Mouse (Mus musculus) gastrocnemius, adult 18-20 months (tissue): ENCODE results near the gene Myo1g. TPM values are rescaled to one million over a fixed set of nuclear protein-coding genes. Genes with fewer than 3 reads are reported as not detected.
"Not testable (repeated sequence)": the region's sequence is repeated elsewhere in the genome, so short reads cannot be mapped to it uniquely, and the experiment has no call there.

Source experiments
- DNase-seq: peaks from one replicate; pipeline ENCODE4 v3.0.0; 2021; ENCODE audit warnings: low spot score
- total RNA-seq, 2 experiments: library from RNA; stranded (reverse); gene quantifications; 2 replicates each; pipeline ENCODE4 v1.2.3; 2021

Gene Myo1g
- total RNA-seq, 2 experiments from 2014 or later: 0.45 to 0.80 TPM

DNA sequence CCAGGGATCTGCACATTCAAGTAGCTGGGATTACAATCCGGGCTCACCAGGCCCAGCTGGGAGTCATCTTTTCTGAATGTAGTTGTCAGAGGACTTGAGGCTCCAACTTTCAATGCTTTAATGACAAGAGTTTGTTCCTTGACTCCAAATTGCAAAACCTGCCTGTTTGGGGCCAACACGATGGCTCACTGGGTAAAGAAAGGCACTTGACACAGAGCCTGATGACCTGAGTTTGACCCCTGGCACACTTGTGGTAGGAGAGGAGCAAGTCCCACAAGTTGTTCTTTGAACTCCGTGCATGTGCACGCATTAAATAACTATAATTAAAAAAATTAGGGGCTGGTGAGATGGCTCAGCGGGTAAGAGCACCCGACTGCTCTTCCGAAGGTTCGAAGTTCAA lies 9.2 kb upstream of the Myo1g start:
- no peak for DNase-seq

DNA sequence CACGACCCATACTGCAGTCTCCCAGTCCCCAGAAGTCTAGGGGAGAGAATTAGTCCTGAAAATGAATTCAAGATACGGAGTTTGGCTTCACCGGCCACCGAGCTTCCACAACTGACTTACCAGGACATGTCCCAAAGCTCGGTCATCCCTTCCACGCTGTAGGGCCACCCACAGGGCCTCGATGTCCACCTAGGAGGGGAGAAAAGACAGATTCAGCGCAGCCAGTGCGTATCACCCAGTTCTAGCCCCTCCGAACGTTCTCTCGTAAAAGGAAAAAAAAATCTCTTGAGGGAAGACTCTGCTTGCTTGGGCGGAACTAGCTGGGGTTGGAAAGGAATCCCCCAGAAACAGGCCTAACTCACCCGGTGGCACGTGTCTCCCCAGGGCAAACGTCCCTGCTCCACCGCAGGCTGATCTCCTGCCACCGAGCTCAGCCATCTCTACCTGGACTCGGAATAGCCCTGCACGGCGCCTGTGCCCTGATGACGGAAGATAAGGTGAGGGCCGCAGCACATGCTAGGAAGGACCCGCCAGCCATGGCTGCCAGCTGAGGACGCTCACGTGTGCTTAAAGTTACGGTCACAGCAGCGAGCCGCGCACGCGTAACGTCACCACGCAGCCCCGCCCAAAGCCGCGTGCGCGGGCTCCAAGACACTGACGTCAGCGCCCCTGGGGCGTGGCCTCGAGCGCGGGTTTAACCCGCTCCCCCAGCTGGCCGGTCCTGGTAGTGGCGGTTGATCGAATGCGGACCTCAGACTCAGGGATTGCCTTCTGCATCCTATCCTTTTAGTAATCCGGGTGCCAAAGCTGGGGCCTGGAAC lies 7.6 kb upstream of the Myo1g start:
- DNase-seq: peak; percentile 97

DNA sequence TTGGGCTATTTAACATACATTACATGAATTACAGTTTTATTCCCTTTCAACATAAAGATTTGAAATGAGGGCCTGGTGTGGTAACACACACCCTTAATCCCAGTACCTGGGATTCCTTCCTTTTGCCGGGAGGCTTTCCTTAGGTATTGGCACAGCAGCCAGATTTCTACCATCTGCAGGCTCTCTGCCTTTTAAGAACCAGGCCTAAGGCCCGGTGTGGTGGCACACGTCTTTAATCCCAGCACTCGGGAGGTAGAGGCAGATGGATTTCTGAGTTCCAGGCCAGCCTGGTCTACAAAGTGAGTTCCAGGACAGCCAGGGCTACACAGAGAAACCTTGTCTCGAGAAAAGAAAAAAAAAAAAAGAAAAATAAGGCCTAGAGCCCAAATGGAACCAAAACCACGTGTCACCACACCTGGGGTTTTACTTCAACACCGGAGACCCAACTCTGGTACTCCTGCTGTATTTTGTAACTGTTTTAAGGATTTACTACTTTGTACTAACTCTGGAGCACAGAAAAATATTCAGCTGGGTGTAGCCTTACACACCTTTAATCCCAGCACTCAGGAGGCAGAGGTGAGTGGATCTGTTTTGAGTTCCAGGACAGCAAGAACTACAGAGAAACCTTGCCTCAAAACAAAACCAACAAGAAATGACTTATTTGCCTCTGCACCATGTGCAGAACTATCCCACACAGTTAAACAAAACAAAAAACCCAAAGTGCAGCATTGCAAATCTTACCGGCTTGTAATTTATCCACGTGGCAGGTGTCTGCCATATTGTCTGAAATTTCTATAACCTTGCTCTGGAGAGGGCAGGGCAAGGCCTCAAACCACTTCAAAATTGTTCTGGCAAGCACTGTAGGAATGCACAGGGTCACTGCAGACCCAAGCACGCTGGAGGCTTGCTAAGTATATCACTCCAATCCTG lies 6.8 kb upstream of the Myo1g start:
- no peak for DNase-seq

DNA sequence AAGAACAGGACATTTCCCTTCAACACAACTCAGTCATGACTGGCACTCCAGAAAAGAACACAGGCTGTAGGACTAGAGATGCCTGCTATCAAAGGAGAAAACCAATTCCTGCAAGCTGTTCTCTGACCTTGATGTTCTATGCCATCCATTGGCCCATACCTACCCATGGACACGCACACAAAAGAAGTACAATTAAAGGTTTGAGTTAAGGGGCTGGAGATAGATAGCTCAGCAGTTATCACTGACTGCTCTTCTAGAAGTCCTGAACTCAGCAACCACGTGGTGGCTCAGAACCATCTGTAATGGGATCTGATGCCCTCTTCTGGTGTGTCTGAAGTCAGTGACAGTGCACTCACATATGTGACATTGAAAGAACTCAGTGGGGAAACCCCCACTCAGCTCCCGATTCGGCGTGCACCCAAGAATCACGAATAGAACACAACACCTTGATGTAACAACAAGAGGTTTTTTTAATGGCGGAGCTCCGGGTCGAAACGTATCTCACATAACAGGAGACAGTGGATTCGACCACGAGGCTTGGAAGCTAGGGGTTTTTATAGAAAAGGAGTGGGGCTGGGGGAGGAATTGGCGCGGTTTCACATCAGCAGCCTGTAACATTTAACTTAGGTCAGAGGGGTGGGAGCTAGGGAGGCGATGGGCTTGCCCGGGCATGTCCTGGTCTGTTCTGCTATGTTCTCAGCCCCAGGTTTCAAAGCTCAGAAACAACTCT lies 5.9 kb upstream of the Myo1g start:
- not testable (repeated sequence) for DNase-seq

DNA sequence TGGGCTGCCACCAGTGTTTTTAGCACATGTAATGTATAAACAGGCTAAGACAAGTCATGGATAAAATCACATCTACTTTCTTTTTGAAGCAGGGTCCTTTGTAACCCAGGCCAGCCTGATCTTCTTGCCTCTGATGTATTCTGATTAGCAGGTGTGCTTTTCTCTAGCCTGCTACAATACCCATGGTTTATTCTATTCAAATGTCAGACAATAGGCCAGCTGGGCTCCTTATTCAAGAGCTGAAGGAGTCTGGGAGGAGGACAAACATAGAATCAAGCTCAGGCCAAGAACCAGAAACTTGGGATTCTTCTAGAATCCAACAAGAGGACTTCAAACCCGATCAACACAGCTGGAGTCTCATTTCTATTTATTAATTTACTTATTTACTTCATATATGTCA lies 4.5 kb upstream of the Myo1g start:
- no peak for DNase-seq

DNA sequence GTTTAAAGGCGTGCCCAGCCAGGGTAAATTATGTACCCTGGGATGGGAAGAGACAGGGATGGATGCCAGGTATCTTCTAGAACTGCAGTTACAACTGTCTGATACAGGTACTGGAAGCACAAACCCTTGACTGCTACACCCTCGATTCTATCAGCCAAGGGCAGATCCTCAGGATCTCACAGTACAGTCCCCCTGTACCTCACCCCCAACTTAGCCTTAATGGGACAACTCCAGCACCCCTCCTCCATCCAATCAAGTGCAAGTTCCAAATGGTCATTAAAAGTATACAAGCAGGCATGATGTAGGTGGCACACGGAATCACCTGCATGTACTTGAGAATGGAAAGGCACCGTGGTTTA lies 4.1 kb upstream of the Myo1g start:
- no peak for DNase-seq

DNA sequence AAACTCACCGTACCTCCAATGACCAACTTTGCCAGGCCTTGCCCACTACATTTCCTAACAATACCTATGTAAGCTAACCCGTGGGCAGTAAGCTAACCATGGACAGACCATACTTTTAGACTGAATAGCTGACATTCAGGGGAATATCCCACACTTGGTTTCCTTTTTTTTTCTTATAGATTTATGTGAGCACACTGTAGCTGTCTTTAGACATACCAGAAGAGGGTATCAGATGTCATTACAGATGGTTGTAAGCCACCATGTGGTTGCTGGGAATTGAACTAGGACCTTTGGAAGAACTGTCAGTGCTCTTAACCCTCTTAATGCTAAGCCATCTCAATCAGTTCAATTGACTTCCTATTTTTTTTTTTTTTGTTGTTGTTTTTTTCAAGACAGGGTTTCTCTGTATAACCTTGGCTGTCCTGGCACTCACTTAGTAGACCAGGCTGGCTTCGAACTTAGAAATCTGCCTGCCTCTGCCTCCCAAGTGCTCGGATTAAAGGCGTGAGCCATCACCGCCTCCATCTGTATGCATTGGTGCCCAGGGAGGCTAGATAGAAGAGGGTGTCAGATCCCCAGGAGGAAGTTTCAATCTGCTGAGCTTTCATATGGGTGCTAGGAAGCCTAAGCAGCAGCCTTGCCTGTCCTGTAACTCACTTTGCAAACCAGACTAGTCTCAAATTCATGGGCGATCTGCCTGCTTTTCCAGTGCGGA lies 3.6 kb upstream of the Myo1g start:
- no peak for DNase-seq

DNA sequence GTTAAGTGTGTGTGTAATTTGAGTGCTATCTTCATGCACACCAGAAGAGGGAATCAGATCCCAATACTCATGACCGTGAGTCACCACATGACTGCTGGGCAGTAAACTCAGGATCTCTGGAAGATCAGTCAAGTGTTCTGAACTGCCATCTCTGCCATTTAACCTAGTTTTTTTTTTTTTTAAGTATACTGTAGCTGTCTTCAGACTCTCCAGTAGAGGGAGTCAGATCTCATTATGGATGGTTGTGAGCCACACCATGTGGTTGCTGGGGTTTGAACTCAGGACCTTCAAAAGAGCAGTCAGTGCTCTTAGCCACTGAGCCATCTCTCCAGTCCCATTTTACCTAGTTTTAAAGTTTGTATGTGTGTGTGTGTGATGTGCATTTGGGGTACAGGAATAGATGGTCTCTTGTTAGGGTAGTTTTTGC lies 2.9 kb upstream of the Myo1g start:
- no peak for DNase-seq

DNA sequence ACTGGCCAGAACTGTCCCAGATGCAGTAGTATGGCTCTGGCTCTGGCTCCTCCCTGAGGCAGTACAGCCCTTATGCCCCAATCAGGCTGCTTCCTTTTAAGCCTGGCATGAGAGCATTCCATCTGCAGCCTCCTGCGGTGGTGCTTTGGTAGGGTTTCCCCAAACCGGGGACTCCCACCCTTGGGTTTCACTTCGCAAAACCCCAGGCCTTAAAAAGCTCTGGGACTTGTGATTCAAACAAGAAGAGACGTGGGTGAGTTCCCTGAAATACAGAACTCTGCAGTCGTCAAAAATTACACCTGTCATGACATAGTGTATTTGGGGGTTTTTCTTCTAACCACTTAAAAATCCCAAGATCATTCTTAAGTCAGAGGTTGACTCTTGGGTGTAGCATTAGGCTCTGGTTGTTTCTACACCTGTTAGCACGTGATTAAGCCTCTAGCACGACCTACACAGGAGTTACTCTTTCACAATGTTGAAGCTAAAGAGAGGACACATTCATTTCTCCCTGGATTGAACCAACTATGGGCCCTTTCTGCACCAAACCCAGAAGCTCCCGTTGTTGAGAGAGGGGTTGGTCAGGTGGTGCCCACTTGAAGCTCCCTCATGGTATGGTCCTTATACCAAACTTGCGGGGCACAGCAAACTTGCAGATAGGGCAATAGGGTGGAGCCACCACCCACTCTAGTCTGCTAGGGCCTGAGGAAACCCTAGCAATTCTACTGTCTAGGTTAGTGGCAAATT lies 2.2 kb upstream of the Myo1g start:
- DNase-seq: no peak

DNA sequence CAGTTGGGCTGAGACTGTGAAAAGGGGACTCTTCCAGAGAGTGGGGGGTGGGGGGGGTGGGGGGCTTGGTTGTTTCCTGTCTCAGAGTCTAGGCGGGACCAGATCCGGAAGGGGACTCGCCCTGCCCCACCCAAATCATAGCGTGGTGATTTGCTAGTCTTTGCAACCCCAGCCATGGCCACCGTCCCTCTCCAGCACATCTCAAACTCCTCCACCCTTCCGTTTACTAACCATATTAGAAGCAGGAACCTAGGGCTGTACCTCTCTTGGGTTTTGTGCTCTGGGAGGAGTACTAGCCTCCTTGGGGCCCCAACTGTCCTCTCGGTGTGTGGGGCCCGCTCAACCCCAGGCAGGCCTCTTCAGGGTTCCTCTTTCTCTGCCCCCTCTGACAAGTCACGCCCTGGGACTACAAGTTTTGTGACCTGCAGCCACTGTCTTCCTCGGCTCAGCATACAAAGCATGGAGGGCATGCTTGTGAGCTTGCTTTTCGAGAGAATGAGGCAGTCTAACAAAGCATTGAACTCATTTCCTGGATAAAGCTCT lies 1.2 kb downstream of the Myo1g start:
- no peak for DNase-seq

DNA sequence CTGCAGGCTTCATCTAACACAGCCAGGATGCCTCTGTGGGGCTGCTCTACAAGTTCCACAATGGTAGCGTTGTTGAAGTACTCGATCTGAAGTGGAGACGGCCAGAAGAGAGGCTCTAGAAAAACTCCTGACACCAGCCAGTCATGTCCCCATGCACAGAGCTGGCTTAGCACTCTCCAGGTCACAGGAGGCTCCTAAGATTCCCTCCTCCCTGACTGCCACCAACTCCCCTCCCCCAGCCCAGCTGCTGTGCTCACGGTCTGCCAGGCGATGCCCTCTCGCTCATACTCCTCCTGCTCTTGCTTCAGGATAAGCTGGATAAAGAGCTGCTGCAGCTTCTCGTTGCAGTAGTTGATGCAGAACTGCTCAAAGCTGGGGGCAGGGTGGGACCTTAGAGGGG lies 5.9 kb downstream of the Myo1g start:
- peak; percentile 29 for DNase-seq

DNA sequence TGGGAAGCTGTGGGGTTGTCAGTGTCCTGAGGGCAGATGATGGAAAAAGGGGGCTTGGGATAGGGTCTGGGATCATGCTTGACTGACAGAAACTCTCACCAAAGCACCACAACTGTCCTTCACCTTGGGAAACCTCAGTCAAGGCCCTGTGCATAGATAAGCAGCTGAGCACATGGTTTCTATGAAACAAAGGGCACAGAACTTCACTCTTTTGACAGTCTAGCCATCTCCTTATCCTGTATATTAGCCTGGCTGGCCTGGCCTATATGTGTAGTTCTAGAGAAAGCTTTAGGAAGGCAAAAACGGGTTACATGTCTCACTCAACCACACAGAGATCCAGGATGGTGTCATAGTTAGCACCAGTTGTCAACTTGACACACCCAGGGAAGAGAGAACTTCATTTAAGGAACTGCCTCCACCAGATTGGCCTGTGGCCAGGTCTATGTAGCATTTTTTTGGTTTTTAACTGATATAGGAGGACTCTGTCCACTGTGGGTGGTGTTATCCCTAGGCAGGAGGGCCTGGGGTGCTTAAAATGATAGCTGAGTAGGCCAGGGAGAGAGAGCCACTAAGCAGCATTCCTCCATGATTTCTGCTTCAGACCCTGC lies 12.4 kb downstream of the Myo1g start:
- no peak for DNase-seq

DNA sequence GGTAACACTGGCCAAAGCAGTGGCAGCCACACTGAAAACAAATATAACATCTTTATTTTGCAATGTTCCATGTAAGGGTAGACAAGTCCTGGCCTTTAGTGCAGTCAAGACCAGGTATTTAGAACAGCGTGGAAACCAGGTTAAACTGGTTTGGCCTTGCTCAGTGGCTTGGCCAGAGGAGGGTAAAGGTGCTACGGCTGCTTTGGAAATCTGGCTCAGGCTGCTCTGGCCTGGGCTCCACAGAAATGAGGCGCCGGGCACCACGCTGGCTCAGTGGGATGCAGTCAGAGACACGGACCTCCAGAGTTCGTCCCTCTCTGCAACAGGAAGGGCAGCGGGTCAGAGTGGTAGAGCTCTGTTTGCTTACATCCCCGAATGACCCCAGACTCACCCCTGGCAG lies 14.2 kb downstream of the Myo1g start:
- no peak for DNase-seq

DNA sequence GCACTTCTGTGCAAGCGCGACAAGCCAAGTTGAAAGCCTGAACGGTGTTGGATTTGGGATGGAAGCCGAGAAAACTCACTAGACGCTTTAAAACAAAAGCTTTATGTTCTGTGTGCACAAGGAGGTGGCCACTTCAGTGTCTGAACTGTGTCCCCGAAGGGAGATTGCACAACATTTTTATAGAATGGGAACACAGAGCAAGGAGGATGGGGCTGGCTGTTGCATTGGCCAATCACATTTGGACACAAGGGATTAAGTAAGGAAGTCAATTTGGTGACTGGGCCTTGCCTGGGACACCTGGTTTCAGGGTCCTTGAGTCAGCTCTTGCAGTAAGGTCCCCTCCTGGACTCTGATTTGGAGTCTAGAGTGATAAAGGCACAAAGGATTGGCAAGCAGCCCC lies 16.1 kb downstream of the Myo1g start:
- DNase-seq: no peak

DNA sequence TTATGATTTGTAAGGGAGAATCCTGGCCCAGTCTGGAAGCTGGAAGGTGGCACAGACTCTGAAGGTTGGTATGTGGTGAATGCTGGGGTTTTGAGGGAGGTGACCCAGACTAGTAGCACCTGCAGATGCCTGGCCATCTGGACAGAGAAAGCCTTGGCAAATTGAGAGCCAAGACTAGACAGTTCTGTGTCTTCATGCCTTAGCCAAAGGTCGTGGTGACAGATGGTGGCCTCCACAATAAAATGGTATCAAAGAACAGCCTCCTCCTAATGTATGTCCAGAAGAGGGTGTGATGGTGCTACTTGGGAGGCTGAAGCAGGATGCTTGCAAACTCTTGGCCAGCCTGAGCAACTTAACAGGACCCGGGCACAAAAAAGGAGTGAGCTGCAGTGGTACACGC lies 16.5 kb downstream of the Myo1g start:
- no peak for DNase-seq

DNA sequence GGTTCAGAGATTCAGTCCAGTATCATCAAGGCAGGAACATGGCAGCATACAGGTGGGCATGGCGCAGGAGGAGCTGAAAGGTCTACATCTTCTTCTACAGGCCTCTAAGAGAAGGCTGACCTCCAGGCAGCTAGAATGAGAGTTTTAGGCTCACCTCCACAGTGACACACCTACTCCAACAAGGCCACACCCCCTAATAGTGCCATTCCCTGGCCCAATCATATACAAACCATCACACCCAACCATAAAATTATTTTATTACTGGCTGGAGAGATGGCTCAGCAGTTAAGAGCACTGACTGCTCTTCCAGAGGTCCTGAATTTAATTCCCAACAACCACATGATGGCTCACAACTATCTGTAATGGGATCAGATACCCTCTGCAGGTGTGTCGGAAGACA lies 18.3 kb downstream of the Myo1g start:
- DNase-seq: no peak

DNA sequence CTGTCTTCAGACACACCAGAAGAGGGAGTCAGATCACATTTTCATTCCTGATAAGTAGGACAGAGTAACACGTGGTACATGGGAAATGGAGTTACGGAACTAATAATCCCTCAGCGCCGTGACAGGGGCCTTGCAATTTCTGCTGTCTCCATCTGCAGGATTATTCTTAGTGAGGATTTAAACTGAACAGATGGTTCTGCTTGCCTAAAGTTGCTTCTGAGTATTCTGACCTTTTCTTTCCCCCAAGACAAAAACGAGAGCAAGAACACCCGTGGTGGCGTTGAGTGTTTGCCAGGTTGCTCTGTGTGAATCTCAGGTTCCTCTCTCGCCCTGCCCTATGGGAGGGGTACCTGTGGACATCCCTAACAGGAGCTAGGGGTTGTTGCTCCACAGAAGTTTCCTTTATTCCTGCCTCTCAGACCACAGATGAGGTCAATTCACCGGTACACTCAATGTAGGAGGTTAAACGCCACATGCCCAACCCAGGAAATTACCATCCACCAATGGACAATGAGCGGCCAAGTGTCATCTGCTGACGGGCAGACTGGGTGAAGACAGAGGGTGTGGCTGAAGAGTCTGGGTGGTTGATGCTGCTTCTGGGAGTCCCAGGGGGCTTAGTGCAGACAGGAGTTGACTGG lies 23.3 kb downstream of the Myo1g start:
- no peak for DNase-seq

DNA sequence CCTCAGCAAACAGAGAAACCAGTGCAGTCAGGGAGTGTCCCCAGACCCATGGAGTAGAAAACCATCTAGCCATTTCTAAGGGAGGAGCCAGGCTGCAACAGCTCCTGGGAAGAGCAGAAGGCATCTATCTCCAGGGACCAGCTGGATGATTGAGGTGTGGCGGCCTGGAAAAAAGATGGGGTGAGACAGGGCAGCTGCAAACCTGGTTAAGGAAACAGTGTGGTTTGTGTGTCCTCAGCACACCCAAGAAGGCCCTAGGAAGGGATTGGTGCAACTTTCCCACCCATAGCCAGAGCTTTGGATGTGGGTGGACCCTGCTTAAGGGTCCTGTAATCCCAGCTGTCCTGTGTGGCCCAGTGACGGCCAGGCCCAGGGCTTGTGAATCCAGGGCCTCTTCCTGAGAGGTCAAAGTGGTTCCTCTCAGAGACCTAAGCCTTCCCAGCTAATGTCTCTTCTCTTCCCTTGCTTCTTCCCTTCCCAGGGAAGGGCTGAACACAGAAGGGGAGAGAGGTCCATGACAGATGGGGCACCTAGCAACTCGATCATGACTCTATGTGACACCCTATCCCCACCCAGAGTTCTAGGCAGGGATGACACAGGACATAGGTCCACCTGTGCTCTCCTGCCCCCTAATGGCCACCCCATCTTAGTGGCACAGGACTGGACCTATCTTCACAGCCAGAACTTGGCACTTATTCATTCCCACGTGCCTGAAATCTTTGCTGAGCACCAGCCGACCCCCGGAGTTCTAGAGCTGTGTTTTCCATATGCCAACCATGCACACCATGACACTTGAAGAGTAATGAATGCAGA lies 30.9 kb downstream of the Myo1g start:
- peak; percentile 39 for DNase-seq

DNA sequence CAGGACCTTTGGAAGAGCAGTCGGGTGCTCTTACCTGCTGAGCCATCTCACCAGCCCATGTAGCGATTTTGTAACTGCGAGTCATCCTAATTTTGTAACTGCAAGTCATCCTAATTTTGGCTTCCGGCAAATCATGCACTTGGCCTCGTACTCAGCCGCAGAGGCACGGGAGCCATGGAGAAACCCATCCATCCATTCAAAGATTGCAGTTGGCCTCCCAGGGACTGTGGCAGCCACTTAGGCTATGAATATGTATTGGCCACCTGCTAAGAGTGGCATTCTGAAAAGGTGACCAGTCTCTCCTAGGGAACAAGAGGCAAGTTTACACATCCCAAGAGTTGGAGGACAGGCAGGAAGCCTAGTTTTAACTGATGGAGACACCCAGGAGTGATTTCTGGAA lies 31.5 kb downstream of the Myo1g start:
- DNase-seq: no peak
